Mouse (Mus musculus): ENCODE measurements at regions not wholly inside any gene's neighbourhood (a gene's known extent, or its start where the extent isn't known, plus 50 kb on each side); places are given as distances from the start of the nearest gene placed in this dataset.

DNA sequence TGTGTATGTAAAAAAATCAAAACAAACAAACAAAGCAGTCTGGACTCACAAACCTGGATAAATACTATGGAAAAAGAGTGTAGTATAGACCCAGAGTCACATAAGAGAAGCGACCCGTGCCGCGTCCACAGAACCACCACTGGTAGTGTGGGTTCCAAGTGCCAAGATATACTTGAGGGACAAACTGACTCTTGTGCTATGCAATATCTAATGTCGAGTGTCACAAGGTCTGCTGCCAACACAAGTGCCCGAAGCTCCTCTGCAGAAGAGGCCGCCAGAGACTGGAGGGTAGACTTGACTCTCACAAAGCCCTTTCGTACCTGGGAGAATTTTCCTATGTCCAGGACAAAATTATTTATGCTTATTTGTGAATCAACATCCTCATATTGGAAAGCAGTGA is 74.8 kb upstream of the Btg3 start:
- Histone ChIP-seq H3K9me3 (0 out of 2 replicates have a peak, but pooled peaks cover 3% of the 10 kb centered on the region), H3K4me3 (no peak overlapping the region), H3K4me2 (no peak overlapping the region), H3K27ac (no peak overlapping the region), H3K9ac (no peak overlapping the region), H3K36me3 (no peaks in the 10 kb centered on the region), H3K27me3 (no peaks in the 10 kb centered on the region), H3K4me1 (no peaks in the 10 kb centered on the region)
- ATAC-seq (ENCODE audit: insufficient number of reproducible peaks, low FRiP score, low TSS enrichment, low read depth) = no peak
- whole genome bisulfite sequencing = 87% methylated on average over 8 of the region's 8 CpGs

DNA sequence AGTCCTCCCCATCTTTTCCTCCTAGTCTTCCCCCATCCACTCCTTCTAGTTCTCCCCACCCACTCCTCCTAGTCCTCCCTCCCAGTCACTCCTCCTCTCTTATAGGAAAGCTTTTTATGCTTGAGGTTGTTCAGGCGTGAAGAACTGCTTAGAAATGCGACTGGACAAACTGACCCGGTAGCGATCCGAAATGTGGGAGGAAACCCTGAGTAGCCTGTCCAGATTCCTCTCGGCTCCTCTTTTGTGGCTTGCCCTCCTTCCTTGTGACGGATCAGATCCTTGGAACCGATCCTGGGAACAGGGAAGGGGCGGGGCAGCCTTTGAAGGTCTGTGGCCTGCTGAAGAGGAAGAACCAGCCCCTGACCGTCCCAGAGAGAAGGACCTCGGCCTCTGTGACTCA is 74.3 kb upstream of the Btg3 start:
- H3K27ac ChIP-seq = no peak overlapping the region
- H3K9ac ChIP-seq = no peak overlapping the region
- no peaks in the 10 kb centered on the region for H3K4me1 ChIP-seq
- H3K9me3 ChIP-seq = 0 out of 2 replicates have a peak, but pooled peaks cover 3% of the 10 kb centered on the region
- no peak for ATAC-seq (ENCODE audit: insufficient number of reproducible peaks, low FRiP score, low TSS enrichment, low read depth)
- H3K4me2 ChIP-seq = no peak overlapping the region
- WGBS = 76% methylated on average over 11 of the region's 11 CpGs
- H3K27me3 ChIP-seq = no peaks in the 10 kb centered on the region
- no peak overlapping the region for H3K4me3 ChIP-seq
- no peaks in the 10 kb centered on the region for H3K36me3 ChIP-seq

DNA sequence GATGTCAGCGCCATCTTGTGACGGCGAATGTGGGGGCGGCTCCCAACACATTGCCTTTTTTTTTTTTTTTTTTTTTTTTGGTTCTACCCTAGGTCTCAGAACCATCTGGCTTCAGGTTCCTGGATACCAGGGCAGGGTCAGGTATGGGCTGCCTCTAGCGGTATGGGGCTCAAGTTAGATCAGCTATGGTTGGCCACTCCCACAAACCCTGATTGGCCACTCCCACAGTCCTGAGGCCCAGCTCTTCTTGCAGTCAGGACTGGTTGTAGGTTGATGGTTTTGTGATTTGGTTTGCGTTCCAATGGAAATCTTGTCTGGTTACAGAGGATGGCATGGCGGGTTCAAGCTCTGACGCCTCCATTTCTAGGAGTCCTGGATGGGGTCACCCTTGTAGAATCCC is 72.2 kb upstream of the Btg3 start:
- 0 out of 2 replicates have a peak, but pooled peaks cover 3% of the 10 kb centered on the region for H3K9me3 ChIP-seq
- 96% methylated on average over 8 of the region's 8 CpGs for WGBS
- no peak overlapping the region for H3K4me3 ChIP-seq
- H3K4me2 ChIP-seq = no peak overlapping the region
- H3K4me1 ChIP-seq = no peaks in the 10 kb centered on the region
- H3K27me3 ChIP-seq = no peaks in the 10 kb centered on the region
- H3K9ac ChIP-seq = no peak overlapping the region
- no peak overlapping the region for H3K27ac ChIP-seq
- no peaks in the 10 kb centered on the region for H3K36me3 ChIP-seq
- no peak; the same call in 1 of the 2 replicates for ATAC-seq (ENCODE audit: insufficient number of reproducible peaks, low FRiP score, low TSS enrichment, low read depth)

DNA sequence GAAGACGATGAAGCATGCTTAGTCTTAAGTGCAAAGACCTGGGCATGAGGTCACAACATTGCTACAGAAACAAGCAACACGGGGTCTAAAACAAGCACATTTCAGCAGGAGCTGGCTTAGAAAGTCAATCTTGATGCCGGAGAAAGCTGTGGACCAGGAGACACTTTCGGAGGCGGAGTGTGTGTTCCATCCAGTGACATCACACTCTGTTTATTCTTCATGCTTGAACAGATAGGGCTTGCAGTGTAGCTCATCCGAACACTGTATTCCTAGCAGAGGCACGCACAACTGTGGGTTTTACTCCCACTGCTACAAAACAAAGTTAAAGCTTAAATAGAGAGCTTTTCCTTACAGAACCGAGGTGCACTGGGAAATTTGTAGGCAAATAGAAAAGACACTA is 66.3 kb upstream of the Btg3 start:
- 93% methylated on average over 8 of the region's 8 CpGs for WGBS
- Histone ChIP-seq H3K9ac (no peak overlapping the region), H3K9me3 (no peaks in the 10 kb centered on the region), H3K27me3 (no peaks in the 10 kb centered on the region), H3K36me3 (no peaks in the 10 kb centered on the region), H3K4me2 (no peak overlapping the region), H3K4me1 (no peaks in the 10 kb centered on the region), H3K27ac (no peak overlapping the region), H3K4me3 (no peak overlapping the region)
- ATAC-seq (ENCODE audit: insufficient number of reproducible peaks, low FRiP score, low TSS enrichment, low read depth) = no peak

DNA sequence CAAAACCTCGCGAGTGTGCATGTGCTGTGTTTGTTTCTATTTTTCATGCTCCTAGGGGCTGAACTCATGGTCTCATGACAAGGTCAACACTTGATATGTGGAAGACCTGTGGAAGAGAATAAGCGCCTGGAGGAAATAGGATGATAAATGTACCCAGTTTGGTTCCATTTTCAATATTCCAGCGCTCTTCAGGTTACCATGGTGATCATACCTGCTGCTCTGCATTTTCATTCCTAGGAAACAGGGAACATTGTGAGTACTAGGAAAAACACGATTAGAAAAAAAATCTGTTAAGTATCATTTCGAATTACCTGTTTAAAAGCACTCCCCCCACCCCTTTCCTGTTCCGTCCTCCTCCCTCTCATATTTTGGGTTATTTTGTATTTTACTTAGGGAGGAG is 65.8 kb upstream of the Btg3 start:
- 85% methylated on average over 7 of the region's 7 CpGs for WGBS
- no peak overlapping the region for H3K4me2 ChIP-seq
- no peak overlapping the region for H3K4me3 ChIP-seq
- H3K36me3 ChIP-seq = no peaks in the 10 kb centered on the region
- H3K4me1 ChIP-seq = no peaks in the 10 kb centered on the region
- no peak overlapping the region for H3K27ac ChIP-seq
- ATAC-seq (ENCODE audit: insufficient number of reproducible peaks, low FRiP score, low TSS enrichment, low read depth) = no peak
- H3K9me3 ChIP-seq = no peaks in the 10 kb centered on the region
- no peak overlapping the region for H3K9ac ChIP-seq
- no peaks in the 10 kb centered on the region for H3K27me3 ChIP-seq

DNA sequence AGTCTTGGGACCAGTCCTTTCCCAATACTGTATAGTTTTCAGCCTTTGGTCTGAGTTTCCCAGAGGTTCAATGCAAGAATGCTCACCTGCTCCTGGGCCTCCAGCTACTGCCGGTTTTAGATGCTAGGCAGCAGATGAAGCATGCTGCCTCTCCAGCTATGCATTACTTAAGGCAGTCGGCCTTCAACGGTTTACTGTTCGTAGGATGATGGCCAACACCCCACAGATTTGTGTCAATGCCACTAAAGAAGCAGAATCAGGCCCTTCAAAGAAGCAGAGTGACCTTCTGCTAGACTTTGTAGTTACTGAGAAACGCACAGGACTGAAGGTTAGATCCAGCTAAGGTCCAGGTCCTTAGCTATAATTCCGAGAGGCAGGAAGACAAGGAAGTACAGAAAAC is 65.0 kb upstream of the Btg3 start:
- no peaks in the 10 kb centered on the region for H3K27me3 ChIP-seq
- H3K27ac ChIP-seq = no peak overlapping the region
- H3K4me3 ChIP-seq = no peak overlapping the region
- ATAC-seq (ENCODE audit: insufficient number of reproducible peaks, low FRiP score, low TSS enrichment, low read depth) = no peak
- no peaks in the 10 kb centered on the region for H3K36me3 ChIP-seq
- no peak overlapping the region for H3K4me2 ChIP-seq
- H3K9me3 ChIP-seq = no peaks in the 10 kb centered on the region
- H3K4me1 ChIP-seq = no peaks in the 10 kb centered on the region
- 78% methylated on average over 6 of the region's 6 CpGs for WGBS
- no peak overlapping the region for H3K9ac ChIP-seq

DNA sequence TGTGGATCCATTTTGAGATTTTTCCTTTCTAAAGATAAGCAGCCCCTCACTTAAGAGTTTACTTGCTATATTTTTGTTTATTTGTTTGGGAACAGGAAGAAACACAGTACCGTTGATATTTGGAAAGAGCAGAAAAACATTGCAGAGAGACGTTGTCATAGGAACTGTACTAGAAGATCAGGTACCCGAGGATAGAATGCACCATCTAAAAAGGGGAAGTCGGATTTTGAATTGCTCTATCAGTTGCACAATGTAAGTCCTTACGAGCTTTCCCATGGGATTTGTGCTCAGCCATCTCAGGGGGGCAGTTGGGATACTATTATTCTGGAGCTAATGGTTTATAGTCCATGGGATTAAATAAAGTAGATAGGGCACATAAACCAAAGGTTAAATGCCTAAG is 58.7 kb upstream of the Btg3 start:
- no peak overlapping the region for H3K9ac ChIP-seq
- no peaks in the 10 kb centered on the region for H3K4me1 ChIP-seq
- H3K36me3 ChIP-seq = no peaks in the 10 kb centered on the region
- H3K27me3 ChIP-seq = no peaks in the 10 kb centered on the region
- no peak overlapping the region for H3K27ac ChIP-seq
- H3K4me2 ChIP-seq = no peak overlapping the region
- WGBS = 80% methylated on average over 5 of the region's 5 CpGs
- H3K4me3 ChIP-seq = no peak overlapping the region
- no peak for ATAC-seq (ENCODE audit: insufficient number of reproducible peaks, low FRiP score, low TSS enrichment, low read depth)
- H3K9me3 ChIP-seq = no peaks in the 10 kb centered on the region

DNA sequence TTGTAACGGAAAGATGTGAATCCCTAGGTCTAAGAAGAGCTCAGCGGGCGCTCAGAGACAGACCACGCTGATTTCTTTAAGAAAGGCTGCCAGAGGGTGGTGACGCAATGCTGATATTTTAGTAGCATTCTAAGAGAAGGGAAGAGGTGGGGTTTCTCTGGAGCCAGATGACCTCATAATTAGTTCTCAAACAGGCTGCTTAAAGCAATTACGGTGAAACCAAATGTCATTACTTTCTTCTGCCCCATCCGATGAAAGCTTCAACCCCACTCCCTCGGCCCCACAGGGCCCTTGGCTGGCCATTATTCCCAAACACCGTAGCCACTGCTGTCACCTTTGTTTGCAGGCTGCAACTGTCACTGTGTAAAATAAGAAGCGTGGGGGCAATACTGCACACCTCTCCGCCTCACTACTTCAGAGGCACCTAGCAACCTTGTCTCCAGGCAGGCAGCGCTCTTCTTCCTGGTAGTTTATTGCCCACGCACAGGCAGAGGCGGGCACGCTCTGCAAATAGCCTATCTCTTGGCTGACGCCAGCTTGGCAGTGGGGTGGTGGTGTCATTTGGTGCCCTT is 50.6 kb upstream of the Btg3 start:
- Histone ChIP-seq H3K36me3 (no peaks in the 10 kb centered on the region), H3K9ac (no peak overlapping the region), H3K4me2 (peak overlapping the region; percentile 39), H3K27ac (no peak overlapping the region), H3K27me3 (no peaks in the 10 kb centered on the region), H3K4me1 (peaks cover 4% of the 10 kb centered on the region), H3K4me3 (peak overlapping the region; percentile 14), H3K9me3 (no peaks in the 10 kb centered on the region)
- 21% methylated on average over 16 of the region's 16 CpGs for WGBS
- no peak for ATAC-seq (ENCODE audit: insufficient number of reproducible peaks, low FRiP score, low TSS enrichment, low read depth)
